Mouse (Mus musculus) granulocyte monocyte progenitor cell, adult 5-6 weeks (primary cell): ENCODE data around the gene Hist2h2be. TPM values are rescaled to one million over a fixed set of nuclear protein-coding genes. Genes with fewer than 3 reads are reported as not detected.

Source experiments
- ATAC-seq: replicated peaks from 2 replicates; pipeline ENCODE4 v1.8.0; 2016; ENCODE audit warnings: mild to moderate bottlenecking, moderate TSS enrichment, inconsistent platforms; ENCODE audit not compliant: poor library complexity, severe bottlenecking
- total RNA-seq, 2 experiments: library from RNA; stranded (forward) in 1 of 2; stranded (reverse) in 1 of 2; fragments of 200-712, 200-1000 nt in 1 of 2; fragments of >200 nt in 1 of 2; fragmentation: Nextera tagmentation in 1 of 2; gene quantifications; 2 replicates each; pipeline ENCODE4 v1.2.3; 2014 to 2017

Gene Hist2h2be
- total RNA-seq, 2 experiments from 2014 or later, result 3.3 to 11.2 TPM

GRCm38 (mm10) chr3:96257190-96257589 is 36.3 kb downstream of the Hist2h2be start:
- no peak for ATAC-seq

- no peak for ATAC-seq
Observed at GRCm38 (mm10) chr3:96260220-96260619, 39.3 kb downstream of the Hist2h2be start.

- no peak for ATAC-seq
Observed at GRCm38 (mm10) chr3:96261623-96262022, 40.7 kb downstream of the Hist2h2be start.

GRCm38 (mm10) chr3:96262216-96262875 is 41.4 kb downstream of the Hist2h2be start:
- peak; percentile 67 for ATAC-seq

- ATAC-seq, result peak; percentile 84
Observed at GRCm38 (mm10) chr3:96262979-96263550, 42.1 kb downstream of the Hist2h2be start, which contains the start of gene Hist2h4. Hist2h4 (minus strand) TSS chr3:96263311.

- 0 out of 2 replicates have a peak, but pooled peaks have one; percentile 26 for ATAC-seq
Observed at GRCm38 (mm10) chr3:96263558-96264403, 42.9 kb downstream of the Hist2h2be start.

GRCm38 (mm10) chr3:96264404-96264949 is 43.6 kb downstream of the Hist2h2be start:
- ATAC-seq, result no peak

GRCm38 (mm10) chr3:96266132-96266710 is 45.3 kb downstream of the Hist2h2be start:
- ATAC-seq, result no peak

- no peak for ATAC-seq
Observed at GRCm38 (mm10) chr3:96267541-96267940, 46.6 kb downstream of the Hist2h2be start.

GRCm38 (mm10) chr3:96268051-96268775 is 47.3 kb downstream of the Hist2h2be start, which contains the start of gene Hist2h3b:
Hist2h3b (plus strand) TSS chr3:96268654.
- peak; percentile 45 for ATAC-seq

GRCm38 (mm10) chr3:96268776-96269378 is 48.0 kb downstream of the Hist2h2be start:
- ATAC-seq, result peak; percentile 21

GRCm38 (mm10) chr3:96269511-96270474 is 48.9 kb downstream of the Hist2h2be start, which contains the start of gene Hist2h2bb:
Hist2h2bb (plus strand) TSS chr3:96269752.
- ATAC-seq, result peak; percentile 87

Other genes with a start within 250 kb of the Hist2h2be start
- gene Plekho1, start 225.1 kb upstream of the Hist2h2be start, total RNA-seq (2014; fragmentation: Nextera tagmentation), result 45.7 and 59.7 TPM in 2 replicates
- gene Plekho1, start 225.1 kb upstream of the Hist2h2be start, total RNA-seq (2017), result 30.2 and 31.3 TPM in 2 replicates
- gene Vps45, start 162.7 kb upstream of the Hist2h2be start, total RNA-seq (2014; fragmentation: Nextera tagmentation), result 16.8 and 56.2 TPM in 2 replicates
- 13.1 and 13.6 TPM in 2 replicates for gene Vps45, start 162.7 kb upstream of the Hist2h2be start, total RNA-seq (2017)
- gene Otud7b, start 116.6 kb upstream of the Hist2h2be start, total RNA-seq (2014; fragmentation: Nextera tagmentation), result 3.4 and 6.1 TPM in 2 replicates
- 8.8 and 12.5 TPM in 2 replicates for gene Otud7b, start 116.6 kb upstream of the Hist2h2be start, total RNA-seq (2017)
- gene Mtmr11, start 59.1 kb upstream of the Hist2h2be start, total RNA-seq (2014; fragmentation: Nextera tagmentation), result not detected in 2 replicates
- gene Mtmr11, start 59.1 kb upstream of the Hist2h2be start, total RNA-seq (2017), result 2.6 TPM in 1 of 2 replicates, not detected in the other
- gene Sf3b4, start 48.8 kb upstream of the Hist2h2be start, total RNA-seq (2014; fragmentation: Nextera tagmentation), result 94.6 and 123 TPM in 2 replicates
- gene Sf3b4, start 48.8 kb upstream of the Hist2h2be start, total RNA-seq (2017), result 18.4 and 22.7 TPM in 2 replicates
- gene Sv2a, start 40.0 kb upstream of the Hist2h2be start, total RNA-seq (2014; fragmentation: Nextera tagmentation), result 0.39 and 1.7 TPM in 2 replicates
- gene Sv2a, start 40.0 kb upstream of the Hist2h2be start, total RNA-seq (2017), result 0.21 and 1.7 TPM in 2 replicates
- gene Bola1, start 1.4 kb upstream of the Hist2h2be start, total RNA-seq (2014; fragmentation: Nextera tagmentation), result 9.4 and 44.0 TPM in 2 replicates
- 45.3 and 56.0 TPM in 2 replicates for gene Bola1, start 1.4 kb upstream of the Hist2h2be start, total RNA-seq (2017)
- gene Hist2h2ab, start 1.3 kb upstream of the Hist2h2be start, total RNA-seq (2014; fragmentation: Nextera tagmentation), result 2.9 and 4.4 TPM in 2 replicates
- gene Hist2h2ab, start 1.3 kb upstream of the Hist2h2be start, total RNA-seq (2017), result 239 TPM in 2 replicates
- 11.4 and 41.6 TPM in 2 replicates for gene Hist2h2ac, start 239 bp upstream of the Hist2h2be start, total RNA-seq (2014; fragmentation: Nextera tagmentation)
- gene Hist2h2ac, start 239 bp upstream of the Hist2h2be start, total RNA-seq (2017), result 2,701 and 3,178 TPM in 2 replicates
- 35.5 and 102 TPM in 2 replicates for gene Hist2h3c2, start 18.0 kb downstream of the Hist2h2be start, total RNA-seq (2014; fragmentation: Nextera tagmentation)
- 160 and 202 TPM in 2 replicates for gene Hist2h3c2, start 18.0 kb downstream of the Hist2h2be start, total RNA-seq (2017)
- gene Hist2h2aa2, start 19.2 kb downstream of the Hist2h2be start, total RNA-seq (2014; fragmentation: Nextera tagmentation), result 22.0 TPM in 1 of 2 replicates, not detected in the other
- 5,007 TPM in 1 of 2 replicates, not detected in the other for gene Hist2h2aa2, start 19.2 kb downstream of the Hist2h2be start, total RNA-seq (2017)
- 15.5 and 20.3 TPM in 2 replicates for gene Hist2h2aa1, start 24.4 kb downstream of the Hist2h2be start, total RNA-seq (2014; fragmentation: Nextera tagmentation)
- gene Hist2h2aa1, start 24.4 kb downstream of the Hist2h2be start, total RNA-seq (2017), result 5,091 and 8,727 TPM in 2 replicates
- 2.6 TPM in 1 of 2 replicates, not detected in the other for gene Hist2h3c1, start 25.6 kb downstream of the Hist2h2be start, total RNA-seq (2014; fragmentation: Nextera tagmentation)
- gene Hist2h3c1, start 25.6 kb downstream of the Hist2h2be start, total RNA-seq (2017), result 3.9 TPM in 1 of 2 replicates, not detected in the other
- 26.9 and 57.4 TPM in 2 replicates for gene Hist2h4, start 42.2 kb downstream of the Hist2h2be start, total RNA-seq (2014; fragmentation: Nextera tagmentation)
- 89.6 and 103 TPM in 2 replicates for gene Hist2h4, start 42.2 kb downstream of the Hist2h2be start, total RNA-seq (2017)
- 61.4 and 193 TPM in 2 replicates for gene Hist2h3b, start 47.5 kb downstream of the Hist2h2be start, total RNA-seq (2014; fragmentation: Nextera tagmentation)
- 408 and 566 TPM in 2 replicates for gene Hist2h3b, start 47.5 kb downstream of the Hist2h2be start, total RNA-seq (2017)
- gene Hist2h2bb, start 48.6 kb downstream of the Hist2h2be start, total RNA-seq (2014; fragmentation: Nextera tagmentation), result 530 and 902 TPM in 2 replicates
- gene Hist2h2bb, start 48.6 kb downstream of the Hist2h2be start, total RNA-seq (2017), result 6,305 and 6,740 TPM in 2 replicates
- not detected in 2 replicates for gene Fcgr1, start 72.8 kb downstream of the Hist2h2be start, total RNA-seq (2014; fragmentation: Nextera tagmentation)
- gene Fcgr1, start 72.8 kb downstream of the Hist2h2be start, total RNA-seq (2017), result 0.04 and 4.6 TPM in 2 replicates
- gene BC107364, start 231.2 kb downstream of the Hist2h2be start, total RNA-seq (2014; fragmentation: Nextera tagmentation), result not detected in 2 replicates
- not detected in 2 replicates for gene BC107364, start 231.2 kb downstream of the Hist2h2be start, total RNA-seq (2017)